Mouse (Mus musculus) thymus, adult 2 months (tissue): ENCODE measurements around the gene Lrrc1.

Source experiments
- CTCF ChIP-seq: fragments of 200-500 bp; IDR thresholded peaks from 2 replicates; pipeline ENCODE4 v1.5.1; 2012; ENCODE audit warnings: mild to moderate bottlenecking, control low read depth, low read length, moderate library complexity, borderline replicate concordance; ENCODE audit not compliant: control insufficient read depth, poor library complexity, insufficient read depth; ENCODE audit errors: extremely low read depth
- POLR2A ChIP-seq: fragments of 200-500 bp; IDR thresholded peaks from 2 replicates; pipeline ENCODE4 v1.6.1; 2012; ENCODE audit warnings: mild to moderate bottlenecking, low read length, control low read depth, moderate library complexity; ENCODE audit not compliant: control insufficient read depth, poor library complexity, insufficient read depth; ENCODE audit errors: extremely low read depth

GRCm38 (mm10) chr9:77522476-77522875, 22.2 kb downstream of the Lrrc1 start:
- no peak for TF ChIP-seq CTCF
- TF ChIP-seq POLR2A: no peak
